Mouse (Mus musculus): ENCODE data around the gene Tssk4. TPM values are rescaled to one million over a fixed set of nuclear protein-coding genes. Genes with fewer than 3 reads are reported as not detected.

The Tssk4 gene
- 0.14 and 0.16 TPM in 2 replicates for total RNA-seq (2014; rRNA removed)
- polyA plus RNA-seq (2015; fragmentation: Nextera tagmentation; extraction: Ambion mirVana) = 0.28 and 0.36 TPM in 2 replicates

DNA sequence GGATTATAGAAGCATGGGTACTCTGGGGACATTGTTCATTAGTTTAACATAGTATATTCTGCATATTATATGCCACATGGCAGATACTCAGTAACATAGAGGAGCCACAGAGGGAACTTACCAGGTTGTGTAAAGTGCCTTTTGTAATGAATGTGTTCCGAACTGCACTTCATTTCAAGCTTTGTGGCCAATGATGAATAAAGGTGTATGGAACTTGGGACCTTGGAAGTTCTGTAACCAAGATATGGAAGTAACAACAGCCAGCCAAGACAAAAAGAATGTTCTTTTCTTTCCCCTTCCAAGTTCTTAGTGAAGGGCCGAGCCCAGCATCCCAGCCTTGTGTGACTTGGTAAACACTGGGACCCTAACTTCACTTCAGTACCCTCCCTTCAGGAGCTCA is at the start of gene Tssk4:
Gene Tssk4 (plus strand): TSS at position 301 of the 400 bp plus-strand sequence.
- no peak for TF ChIP-seq CTCF (IDR thresholded peaks at IDR 0.05)
- H3K4me1 ChIP-seq (ENCODE audit: insufficient read depth, low read length) = 0 out of 2 replicates have a peak, but pooled peaks cover 2% of the 10 kb centered on the region
- WGBS = 99% methylated on average over 2 of the region's 2 CpGs
- no peak within 1 kb of the TSS for H3K9ac ChIP-seq (replicated peaks; ENCODE audit: low read length, poor library complexity, severe bottlenecking)
- no peaks in the 10 kb centered on the region for H3K27me3 ChIP-seq (ENCODE audit: insufficient read depth, low read length)
- H3K36me3 ChIP-seq (ENCODE audit: insufficient read depth, low read length) = no peaks in the 10 kb centered on the region
- ATAC-seq (ENCODE audit: low FRiP score) = no peak
- no peak within 1 kb of the TSS for H3K27ac ChIP-seq (ENCODE audit: low read depth, low read length)
- no peak within 1 kb of the TSS for H3K4me3 ChIP-seq (ENCODE audit: low read depth, low read length)
- no peak for DNase-seq (ENCODE audit: low spot score)
- H3K9me3 ChIP-seq (ENCODE audit: low read length) = no peaks in the 10 kb centered on the region
- no peak within 1 kb of the TSS for H3K4me2 ChIP-seq (ENCODE audit: low read depth, low read length, poor library complexity, severe bottlenecking)

DNA sequence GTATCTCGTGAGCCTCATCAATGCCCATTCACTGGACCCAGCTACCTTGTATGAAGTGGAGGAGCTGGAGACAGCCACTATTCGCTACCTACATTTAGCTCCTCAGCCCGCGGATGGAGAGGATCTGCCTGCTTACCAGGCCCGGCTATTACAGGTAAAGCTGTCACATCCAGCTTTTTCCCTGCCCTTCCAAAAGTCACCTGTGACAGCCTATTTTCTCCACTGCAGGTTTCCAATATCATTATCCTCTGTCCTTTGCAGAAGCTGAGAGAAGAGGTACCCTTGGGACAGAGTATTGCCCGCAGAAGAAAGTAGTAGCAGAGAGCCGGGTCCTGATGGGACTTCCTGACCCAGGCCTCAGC is 46.7 kb upstream of the Tssk4 start, which contains the start of gene Irf9:
Gene Irf9 (plus strand): TSS at position 301 of the 362 bp plus-strand sequence.
- no peak for TF ChIP-seq CTCF (IDR thresholded peaks at IDR 0.05)
- ATAC-seq (ENCODE audit: low FRiP score) = no peak
- peaks cover 73% of the 10 kb centered on the region for H3K36me3 ChIP-seq (ENCODE audit: insufficient read depth, low read length)

DNA sequence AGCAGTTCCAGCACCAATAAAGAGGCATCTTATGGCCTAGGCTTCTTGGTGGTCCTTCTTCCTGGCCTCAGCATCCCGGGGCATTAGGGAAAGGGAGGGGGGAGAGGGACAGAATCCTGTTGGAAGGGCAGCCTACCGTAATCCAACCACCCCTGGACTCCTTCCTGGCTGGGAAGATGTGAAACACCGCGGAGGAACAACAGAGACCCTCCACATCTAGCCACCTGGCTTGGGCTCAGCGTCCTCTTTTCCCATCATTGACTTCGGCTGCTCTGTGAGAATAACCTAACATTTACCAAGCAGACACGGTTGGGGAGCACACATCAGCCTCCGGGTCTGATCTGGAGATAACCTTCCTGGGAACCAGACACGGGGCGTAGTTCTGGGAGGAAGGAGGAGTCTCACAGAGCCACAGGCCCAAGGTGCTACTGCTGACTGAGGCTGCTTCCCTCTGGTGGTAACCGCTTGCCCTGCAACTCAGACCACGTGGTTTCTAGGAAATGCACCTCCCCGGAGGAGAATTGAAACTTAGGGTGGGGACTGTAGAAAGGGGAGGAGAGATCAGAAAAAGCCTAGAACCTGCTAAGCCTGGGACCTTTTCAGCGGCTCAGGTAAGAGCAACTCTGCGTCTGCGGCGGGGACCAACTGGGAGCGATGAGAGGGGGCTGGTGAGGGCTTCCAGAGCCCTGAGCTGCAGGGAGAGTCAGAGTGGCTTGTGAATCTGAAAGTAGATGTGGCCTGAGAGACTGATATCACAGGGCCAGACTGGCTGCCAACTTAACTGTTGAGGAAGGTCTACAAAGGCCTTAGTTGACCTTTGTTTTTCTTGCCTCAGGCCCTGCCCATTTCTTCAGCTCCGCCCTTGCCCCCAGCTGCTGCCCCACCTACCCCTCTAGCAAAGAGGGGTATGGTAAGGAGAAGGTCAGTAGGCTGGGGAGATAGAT is 46.1 kb upstream of the Tssk4 start:
- H3K4me3 ChIP-seq (ENCODE audit: low read depth, low read length) = peak overlapping the region; percentile 29
- peak overlapping the region; percentile 51; the same call in 1 of the 2 replicates for H3K9ac ChIP-seq (replicated peaks; ENCODE audit: low read length, poor library complexity, severe bottlenecking)
- ATAC-seq (ENCODE audit: low FRiP score) = peak; percentile 90
- H3K36me3 ChIP-seq (ENCODE audit: insufficient read depth, low read length) = peaks cover 73% of the 10 kb centered on the region
- no peaks in the 10 kb centered on the region for H3K9me3 ChIP-seq (ENCODE audit: low read length)
- H3K27ac ChIP-seq (ENCODE audit: low read depth, low read length) = peak overlapping the region; percentile 68
- TF ChIP-seq CTCF (IDR thresholded peaks at IDR 0.05) = peak; percentile 95
- H3K27me3 ChIP-seq (ENCODE audit: insufficient read depth, low read length) = no peaks in the 10 kb centered on the region
- 18% methylated on average over 19 of the region's 19 CpGs for WGBS
- H3K4me1 ChIP-seq (ENCODE audit: insufficient read depth, low read length) = no peaks in the 10 kb centered on the region
- peak overlapping the region; percentile 52 for H3K4me2 ChIP-seq (ENCODE audit: low read depth, low read length, poor library complexity, severe bottlenecking)
- peak; percentile 91 for DNase-seq (ENCODE audit: low spot score)

More for the DNA sequence above, 46.7 kb upstream of the Tssk4 start, which contains the start of gene Irf9:
- H3K9me3 ChIP-seq (ENCODE audit: low read length) = no peaks in the 10 kb centered on the region
- H3K9ac ChIP-seq (replicated peaks; ENCODE audit: low read length, poor library complexity, severe bottlenecking) = peak within 1 kb of the TSS; percentile 51; the same call in 1 of the 2 replicates
- H3K4me1 ChIP-seq (ENCODE audit: insufficient read depth, low read length) = no peaks in the 10 kb centered on the region
- peak within 1 kb of the TSS; percentile 52 for H3K4me2 ChIP-seq (ENCODE audit: low read depth, low read length, poor library complexity, severe bottlenecking)
- H3K4me3 ChIP-seq (ENCODE audit: low read depth, low read length) = peak within 1 kb of the TSS; percentile 29
- 88% methylated on average over 7 of the region's 7 CpGs for WGBS
- peak within 1 kb of the TSS; percentile 68 for H3K27ac ChIP-seq (ENCODE audit: low read depth, low read length)
- no peak for DNase-seq (ENCODE audit: low spot score)
- H3K27me3 ChIP-seq (ENCODE audit: insufficient read depth, low read length) = no peaks in the 10 kb centered on the region

DNA sequence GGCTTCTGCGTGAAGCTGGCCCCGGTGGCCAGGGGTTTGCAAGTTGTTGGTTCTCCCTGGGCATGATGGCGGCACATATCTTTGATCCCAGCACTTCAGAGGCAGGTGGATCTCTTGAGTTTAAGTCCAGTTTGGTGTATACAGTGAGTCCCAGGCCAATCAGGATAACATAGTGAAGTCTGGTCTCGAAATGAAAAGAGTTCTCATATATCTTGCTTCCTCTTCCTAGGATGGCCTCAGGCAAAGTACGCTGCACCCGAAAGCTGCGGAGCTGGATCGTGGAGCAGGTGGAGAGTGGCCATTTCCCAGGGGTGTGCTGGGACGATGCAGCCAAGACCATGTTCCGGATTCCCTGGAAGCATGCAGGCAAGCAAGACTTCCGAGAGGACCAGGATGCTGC is 45.2 kb upstream of the Tssk4 start:
- H3K9ac ChIP-seq (replicated peaks; ENCODE audit: low read length, poor library complexity, severe bottlenecking) = no peak overlapping the region
- H3K27ac ChIP-seq (ENCODE audit: low read depth, low read length) = peak overlapping the region; percentile 68; the same call in 1 of the 2 replicates
- TF ChIP-seq CTCF (IDR thresholded peaks at IDR 0.05) = no peak
- H3K4me1 ChIP-seq (ENCODE audit: insufficient read depth, low read length) = no peaks in the 10 kb centered on the region
- no peaks in the 10 kb centered on the region for H3K27me3 ChIP-seq (ENCODE audit: insufficient read depth, low read length)
- H3K4me2 ChIP-seq (ENCODE audit: low read depth, low read length, poor library complexity, severe bottlenecking) = no peak overlapping the region
- ATAC-seq (ENCODE audit: low FRiP score) (no peak), DNase-seq (ENCODE audit: low spot score) (no peak)
- no peak overlapping the region for H3K4me3 ChIP-seq (ENCODE audit: low read depth, low read length)
- H3K36me3 ChIP-seq (ENCODE audit: insufficient read depth, low read length) = peaks cover 71% of the 10 kb centered on the region
- H3K9me3 ChIP-seq (ENCODE audit: low read length) = no peaks in the 10 kb centered on the region
- WGBS = 86% methylated on average over 11 of the region's 11 CpGs

DNA sequence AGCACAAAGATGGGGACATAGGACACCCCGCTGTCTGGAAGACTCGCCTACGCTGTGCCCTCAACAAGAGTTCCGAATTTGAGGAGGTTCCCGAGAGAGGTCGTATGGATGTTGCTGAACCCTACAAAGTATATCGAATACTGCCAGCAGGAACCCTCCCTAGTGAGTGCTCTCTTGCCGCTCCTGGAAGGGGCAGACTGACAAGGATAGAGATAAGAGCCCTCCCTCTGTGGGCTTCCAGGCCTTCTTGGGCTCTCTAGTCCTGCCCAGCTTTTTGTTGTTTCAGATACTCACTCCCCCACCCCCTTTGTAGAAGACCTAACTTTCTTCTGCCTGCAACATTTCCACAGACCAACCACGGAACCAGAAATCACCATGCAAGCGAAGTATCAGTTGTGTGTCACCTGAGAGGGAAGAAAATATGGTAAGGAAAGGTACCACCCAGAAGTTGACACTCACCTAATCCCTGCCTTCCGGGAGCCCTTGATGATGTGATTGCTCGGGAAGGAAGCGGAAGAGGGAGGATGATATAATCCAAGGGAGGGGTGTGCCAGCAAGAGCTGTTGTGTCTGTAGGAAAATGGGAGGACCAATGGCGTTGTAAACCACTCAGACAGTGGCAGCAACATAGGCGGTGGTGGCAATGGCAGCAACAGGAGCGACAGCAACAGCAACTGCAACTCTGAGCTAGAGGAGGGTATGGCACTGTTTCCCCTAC is 44.1 kb upstream of the Tssk4 start:
- Histone ChIP-seq H3K4me3 (ENCODE audit: low read depth, low read length) (no peak overlapping the region), H3K9ac (replicated peaks; ENCODE audit: low read length, poor library complexity, severe bottlenecking) (no peak overlapping the region), H3K9me3 (ENCODE audit: low read length) (no peaks in the 10 kb centered on the region), H3K4me2 (ENCODE audit: low read depth, low read length, poor library complexity, severe bottlenecking) (no peak overlapping the region), H3K4me1 (ENCODE audit: insufficient read depth, low read length) (no peaks in the 10 kb centered on the region), H3K27me3 (ENCODE audit: insufficient read depth, low read length) (no peaks in the 10 kb centered on the region), H3K27ac (ENCODE audit: low read depth, low read length) (no peak overlapping the region), H3K36me3 (ENCODE audit: insufficient read depth, low read length) (peaks cover 64% of the 10 kb centered on the region)
- DNase-seq (ENCODE audit: low spot score) (no peak), ATAC-seq (ENCODE audit: low FRiP score) (no peak)
- no peak for TF ChIP-seq CTCF (IDR thresholded peaks at IDR 0.05)
- WGBS = 95% methylated on average over 16 of the region's 16 CpGs

Data from midbrain, postnatal 0 days (tissue).